Mouse (Mus musculus): ENCODE measurements at regions not wholly inside any gene's neighbourhood (a gene's known extent, or its start where the extent isn't known, plus 50 kb on each side); places are given as distances from the start of the nearest gene placed in this dataset.

DNA sequence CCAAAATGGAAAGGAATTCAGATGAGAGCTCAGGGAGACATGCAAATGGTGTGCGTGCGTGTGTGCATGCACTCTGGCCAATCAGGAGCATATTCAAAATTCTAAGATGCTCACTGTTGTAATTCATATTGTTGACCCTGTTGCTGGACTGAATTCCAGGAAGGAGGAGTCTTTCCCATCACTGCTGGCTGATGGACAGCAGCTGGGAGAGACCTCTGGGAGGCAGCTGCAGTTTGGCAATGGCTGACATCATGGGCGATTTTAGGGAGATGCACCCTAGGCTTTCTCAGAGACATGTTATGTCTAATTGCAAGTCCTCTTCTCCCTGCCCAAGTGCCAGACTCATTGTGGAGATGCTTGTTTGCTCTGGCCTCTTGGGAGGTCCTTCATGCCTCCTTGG lies 220.6 kb upstream of the Myocd start:
- DNase-seq = no peak

DNA sequence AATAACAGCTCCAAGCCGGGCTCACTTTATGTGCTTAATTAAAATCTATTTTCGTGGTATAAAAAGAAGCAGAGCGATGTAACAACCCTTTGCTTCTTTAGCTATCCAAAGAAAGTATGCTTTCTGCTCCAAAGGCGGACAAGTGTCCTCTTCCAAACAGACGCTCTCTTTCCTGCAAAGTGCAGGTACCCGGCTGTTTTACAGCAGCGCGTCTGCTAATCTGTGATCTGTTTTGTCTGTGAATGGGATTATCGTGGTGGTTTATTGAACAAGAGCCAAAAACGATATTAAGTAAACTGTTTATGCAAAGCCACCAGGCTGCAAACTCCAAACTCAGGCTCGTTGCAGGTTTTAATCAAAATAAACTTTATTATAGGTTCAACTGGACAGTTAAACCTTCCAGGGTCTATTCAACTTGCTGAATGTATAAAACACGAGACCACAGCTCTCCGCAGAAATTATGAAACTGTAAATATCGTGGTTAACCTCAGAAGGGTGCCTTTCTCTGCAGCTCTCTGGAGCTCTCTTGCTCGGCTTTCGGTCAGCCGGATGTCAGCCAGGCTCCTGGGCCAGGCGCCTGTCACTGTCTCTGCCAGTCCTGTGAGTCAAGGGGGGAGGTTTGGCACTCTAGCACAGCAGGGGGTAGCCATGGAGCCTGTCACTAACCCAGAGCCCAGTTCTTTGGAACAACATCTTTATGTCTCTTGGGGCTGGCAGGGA lies 206.2 kb upstream of the Myocd start:
- peak; percentile 73 for DNase-seq

DNA sequence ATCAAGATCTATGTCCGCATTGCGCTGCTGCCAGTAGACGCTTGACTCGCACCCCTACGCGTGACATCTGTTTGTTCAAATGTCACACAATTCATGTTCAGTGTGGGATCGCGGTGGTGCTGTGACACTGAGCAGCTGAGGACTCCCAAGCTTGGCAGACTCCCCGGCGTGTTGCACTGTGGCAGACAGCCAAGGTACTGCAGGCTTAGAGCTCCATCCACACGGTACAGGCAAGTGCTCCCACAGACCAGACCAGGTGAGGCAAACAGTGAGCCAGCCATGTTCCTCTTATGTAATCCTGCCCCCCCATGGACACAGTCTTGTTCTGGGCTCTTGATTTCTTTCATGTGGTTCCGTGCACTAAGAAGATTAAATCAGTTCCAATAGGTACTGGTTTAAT lies 205.5 kb upstream of the Myocd start:
- peak; percentile 87 for DNase-seq

DNA sequence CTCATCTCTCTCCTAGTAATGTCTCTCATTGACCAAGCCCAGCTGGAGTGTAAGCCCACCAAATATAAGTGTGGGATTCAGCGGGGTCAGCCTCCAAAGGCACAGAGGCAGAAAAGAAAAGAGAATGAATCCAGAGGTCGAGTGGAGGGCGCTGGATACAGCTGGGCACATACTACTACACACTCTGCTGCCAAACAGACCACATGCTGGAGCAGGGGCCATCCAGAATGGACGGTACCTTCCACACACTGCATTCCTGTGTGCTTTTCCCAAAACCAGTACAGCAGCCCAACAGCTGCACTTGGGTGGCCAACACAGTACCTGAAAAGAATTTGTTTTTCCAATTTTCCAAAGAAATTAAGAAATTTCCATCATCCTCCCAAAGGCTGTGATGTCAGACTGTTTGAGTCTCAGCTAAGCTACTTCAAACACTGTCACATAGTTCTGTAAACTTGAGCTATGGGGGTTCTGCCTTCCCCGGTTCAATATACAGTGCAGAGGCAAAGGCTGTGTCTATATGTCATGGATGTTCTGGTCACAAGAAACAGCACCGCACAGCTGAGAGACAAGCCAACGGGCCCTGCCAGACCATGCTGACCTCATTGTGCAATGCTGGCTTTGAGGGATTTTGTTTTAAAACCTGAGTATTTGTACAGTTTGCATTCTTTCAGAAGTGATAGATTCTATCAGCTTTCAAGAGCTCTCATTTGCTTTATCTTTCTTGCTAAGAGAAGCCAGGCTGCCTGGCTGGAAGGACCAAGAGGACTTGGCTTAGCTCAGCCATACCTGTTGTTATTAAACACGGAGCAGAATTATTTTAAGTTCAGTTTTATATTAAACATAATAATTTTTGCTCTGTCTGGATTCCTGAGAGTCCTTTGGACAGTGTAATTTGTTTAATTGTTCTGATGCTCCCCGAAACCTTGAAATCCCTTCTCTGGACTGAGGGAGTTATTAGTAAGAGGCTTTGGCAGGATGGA lies 200.3 kb upstream of the Myocd start:
- no peak for DNase-seq

DNA sequence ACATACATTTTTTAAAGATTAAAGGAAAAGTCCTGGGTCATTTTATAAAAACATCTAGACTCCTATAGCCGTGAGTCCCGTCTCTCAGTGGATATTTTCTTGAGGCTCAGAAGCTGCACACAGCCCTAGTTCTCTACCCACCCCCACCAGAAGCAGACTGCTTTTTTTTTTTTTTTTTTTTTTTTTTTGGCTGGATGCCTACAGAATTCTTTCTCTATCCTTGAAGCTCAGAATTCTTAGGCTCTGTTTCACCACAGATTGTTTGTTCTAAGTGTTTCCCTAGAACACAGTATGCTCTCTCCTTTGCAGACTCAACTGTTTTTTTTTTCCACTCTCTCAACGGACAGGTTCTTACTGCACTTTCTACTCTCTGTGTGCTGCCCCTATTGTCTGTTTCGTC lies 191.3 kb upstream of the Myocd start:
- DNase-seq = no peak

DNA sequence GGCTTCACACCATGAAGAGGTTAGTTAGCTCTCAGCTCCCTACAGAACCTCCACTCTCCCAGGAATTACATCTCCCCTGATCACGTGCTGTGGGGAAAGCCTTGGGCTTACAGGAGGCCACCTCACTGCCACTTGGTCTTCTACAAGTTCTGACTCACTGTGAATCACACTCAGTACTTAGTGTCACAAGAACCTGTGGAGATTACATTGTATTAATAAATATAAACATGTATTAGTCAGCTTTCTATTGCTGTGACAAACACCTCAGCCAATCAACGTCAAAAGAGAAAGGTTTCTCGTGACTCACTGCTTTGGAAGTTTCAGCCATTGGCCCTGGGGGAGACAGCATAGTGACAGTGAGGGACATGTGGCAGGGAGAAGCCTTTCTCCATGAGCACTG lies 178.6 kb upstream of the Myocd start:
- DNase-seq = no peak

DNA sequence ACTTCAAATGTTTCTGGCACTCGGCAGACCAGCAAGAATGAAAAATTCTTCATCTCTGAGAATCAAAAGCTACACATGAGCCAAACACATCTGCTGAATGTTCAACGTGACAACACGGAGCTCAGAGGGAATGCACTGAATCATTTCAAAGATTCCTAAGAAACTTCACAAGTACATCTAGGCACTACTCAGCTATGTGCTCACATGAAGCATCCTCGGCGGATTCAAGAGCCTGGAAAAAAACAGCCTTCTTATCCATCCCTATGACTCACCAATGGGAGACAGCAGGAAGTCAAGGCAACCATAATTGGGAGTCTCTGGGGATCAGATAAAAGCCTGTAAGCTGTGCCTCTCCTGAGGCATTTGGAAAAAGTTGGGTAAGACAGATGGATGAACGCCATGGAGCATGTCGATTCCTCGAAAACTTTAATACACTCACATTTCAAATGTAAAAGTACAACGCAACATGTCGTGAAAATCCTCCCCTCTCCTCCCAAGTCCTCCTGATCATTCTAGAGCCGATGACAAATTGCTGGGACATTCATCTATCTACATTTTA lies 173.8 kb upstream of the Myocd start:
- no peak for DNase-seq

DNA sequence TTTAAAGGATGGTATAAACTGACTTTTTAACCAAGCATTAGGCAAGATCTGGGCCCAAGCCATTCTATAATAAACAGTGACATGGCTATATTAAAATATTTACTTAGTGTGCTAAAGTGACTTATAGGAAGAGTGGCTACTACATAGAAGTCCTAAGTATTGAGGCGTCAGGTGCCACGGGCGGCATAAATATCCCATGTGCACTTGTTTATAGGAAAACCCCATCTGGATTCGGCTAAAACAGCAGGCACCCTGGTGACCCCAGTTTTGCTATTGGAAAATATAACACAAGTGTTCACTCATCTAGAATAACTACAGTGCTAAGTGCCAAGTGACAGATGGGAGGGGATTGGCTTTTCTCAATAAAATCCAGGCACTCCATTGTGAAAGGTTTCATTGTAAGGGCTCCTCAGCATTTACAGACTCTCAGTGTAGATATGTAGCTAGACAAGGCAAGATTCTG lies 165.9 kb upstream of the Myocd start:
- DNase-seq = peak; percentile 4

DNA sequence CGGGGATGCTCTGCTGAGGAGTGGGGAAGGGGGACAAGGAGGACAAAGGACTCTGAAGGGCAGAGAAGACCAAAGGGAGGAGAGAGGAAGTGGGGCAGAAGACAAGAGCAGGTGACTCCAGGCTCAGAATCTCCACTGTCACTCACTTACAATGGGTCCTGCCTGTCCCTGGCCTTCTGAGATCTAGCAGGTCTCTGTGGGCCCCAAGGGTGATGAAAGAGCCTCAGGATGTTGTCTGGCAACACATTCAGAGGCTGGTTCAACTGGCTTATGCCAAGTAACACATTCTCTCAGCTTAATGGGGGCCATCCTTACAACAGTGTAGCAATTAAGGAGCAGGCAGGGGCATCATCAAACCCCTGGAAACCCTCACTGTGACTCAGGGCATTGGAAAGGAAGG lies 152.1 kb upstream of the Myocd start:
- DNase-seq = no peak

DNA sequence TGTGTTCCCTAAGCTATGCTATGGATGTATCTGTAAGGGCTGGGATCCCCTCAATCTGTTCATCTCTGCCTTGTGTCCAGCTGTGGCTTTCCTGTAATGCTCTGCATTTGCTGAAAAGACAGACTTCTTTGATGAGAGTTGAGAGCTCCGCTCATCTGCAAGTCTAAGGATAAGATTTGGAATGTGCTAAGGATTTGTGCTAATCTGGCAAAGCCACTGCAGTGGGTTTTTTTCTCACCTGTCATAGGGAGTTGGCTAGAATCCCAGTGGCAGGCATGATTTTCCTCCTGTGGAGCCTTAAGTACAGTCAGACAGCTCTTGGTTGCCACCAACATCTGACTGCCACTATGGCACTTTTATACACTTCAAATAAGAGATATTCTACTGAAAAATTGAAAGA lies 138.8 kb upstream of the Myocd start:
- DNase-seq = no peak

DNA sequence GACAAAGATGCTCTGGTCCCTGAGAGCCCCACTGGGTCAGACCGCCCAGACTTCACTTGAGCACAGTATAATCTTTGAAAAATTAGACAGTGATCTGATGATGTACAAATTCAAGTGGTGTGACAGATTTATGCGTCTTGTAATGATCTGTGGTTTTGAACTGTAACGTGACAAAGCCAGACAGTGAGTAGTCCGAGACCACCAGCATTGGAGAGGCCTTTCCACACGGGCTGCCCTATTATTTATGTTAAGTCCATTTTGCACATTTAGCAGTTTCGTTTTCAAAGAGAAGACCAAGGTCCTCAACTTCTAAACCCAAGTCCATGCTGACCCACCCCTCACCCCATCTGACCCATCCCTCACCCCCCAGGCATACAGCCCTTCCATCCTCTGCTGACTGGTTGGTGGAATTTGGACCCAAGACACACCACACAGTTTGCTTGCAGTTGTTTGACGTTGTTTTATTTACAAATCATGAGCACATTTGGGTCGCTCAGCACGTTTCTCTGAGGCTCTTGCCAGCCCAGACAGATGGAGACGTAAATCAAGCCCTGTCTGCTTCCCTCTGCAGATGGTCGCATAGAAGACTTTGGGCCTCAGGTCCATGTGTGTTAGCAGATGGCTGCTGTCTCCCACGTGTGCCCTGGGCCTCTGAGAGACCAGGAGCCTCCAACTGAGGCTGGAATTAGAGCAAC lies 132.8 kb upstream of the Myocd start:
- peak; percentile 75 for DNase-seq

DNA sequence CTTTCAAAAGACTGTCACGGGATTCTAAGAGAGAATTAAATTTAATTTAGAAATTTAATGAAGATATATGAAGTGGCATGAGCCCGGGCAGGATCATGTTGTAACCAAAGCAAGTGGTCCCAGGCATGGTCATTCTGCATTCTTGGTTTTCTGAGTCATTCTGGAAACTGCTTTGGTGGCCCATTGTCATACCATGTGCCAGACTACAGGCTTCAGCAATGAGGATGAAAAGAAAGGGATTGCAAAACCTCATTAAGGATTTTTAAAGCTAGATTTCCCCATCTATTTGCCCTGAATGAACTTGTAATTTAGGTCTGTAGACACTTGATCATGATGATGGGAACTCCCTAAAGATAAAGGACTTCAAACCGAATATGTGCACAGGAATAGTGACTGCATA lies 119.4 kb upstream of the Myocd start:
- DNase-seq = no peak

DNA sequence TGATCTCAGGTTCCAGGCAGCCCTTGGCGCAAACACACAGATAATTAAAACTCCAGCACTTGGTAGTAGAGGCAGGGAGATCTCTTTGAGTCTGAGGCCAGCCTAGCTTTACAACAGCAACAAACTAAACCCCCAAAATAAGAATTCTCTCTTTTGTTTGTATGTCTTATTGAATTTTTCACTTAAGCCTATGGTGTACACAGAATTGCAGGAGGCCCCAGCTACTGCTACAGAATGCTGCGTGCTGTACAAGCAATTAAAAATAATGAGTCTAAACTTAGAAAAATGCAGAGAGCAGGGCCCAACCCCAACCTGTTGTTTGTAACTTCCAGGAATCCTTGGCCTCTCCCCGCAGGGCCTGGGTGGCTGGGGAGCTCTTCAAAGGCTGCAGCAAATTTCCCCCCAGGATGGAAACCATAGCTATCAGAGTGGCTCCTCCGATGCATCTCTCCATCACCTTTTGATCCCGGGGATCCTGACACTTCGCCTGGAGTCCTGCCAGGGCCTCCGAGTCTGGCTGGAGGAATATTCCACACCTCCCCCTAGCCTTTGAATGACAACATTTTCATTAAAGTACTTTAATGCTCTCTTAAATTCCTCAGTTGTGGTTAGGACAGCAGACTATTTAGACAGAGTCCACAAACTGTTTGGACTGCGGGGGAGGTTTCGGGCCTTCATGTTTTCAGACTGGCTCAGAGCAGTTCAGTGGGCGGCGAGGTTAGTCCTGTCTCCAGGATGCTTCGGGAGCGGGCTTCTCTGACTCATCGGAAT lies 116.7 kb upstream of the Myocd start:
- DNase-seq = no peak

DNA sequence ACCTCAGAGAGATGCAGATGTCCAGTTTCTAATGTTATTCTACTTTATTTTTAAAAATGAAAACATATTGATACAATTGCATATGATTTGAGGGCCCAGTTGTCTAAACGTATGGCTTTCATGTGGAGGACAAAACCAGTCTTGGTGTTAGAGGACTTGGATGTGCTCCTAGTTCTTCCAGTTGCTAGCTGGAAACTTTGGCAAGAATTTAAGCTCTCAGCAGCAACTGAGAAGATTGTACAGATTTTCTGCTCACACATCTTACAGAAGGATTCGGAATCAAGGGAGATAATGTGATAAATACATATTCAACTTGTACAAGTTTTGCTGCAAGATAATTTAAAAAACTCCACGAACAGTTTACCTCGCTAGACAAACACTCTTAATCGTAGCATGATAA lies 105.6 kb upstream of the Myocd start:
- no peak for DNase-seq

DNA sequence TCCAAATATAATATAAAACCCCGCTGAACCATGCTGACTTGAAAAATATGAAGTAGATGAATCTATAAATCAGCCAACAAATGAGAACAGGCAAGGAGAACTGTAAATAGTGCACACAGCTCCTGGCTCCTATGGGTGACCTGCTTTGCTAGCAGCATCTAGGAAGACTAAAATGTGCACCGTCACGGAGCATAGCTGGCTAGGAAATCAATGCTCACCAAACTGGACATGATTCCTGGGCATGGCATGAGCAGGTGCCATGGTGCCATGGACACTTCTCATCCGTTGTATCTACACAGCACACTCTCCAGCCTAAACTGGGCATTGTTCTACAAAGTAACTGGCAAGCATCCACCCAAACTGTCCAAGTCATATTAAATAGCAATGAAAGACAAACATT lies 103.3 kb upstream of the Myocd start:
- DNase-seq = no peak

DNA sequence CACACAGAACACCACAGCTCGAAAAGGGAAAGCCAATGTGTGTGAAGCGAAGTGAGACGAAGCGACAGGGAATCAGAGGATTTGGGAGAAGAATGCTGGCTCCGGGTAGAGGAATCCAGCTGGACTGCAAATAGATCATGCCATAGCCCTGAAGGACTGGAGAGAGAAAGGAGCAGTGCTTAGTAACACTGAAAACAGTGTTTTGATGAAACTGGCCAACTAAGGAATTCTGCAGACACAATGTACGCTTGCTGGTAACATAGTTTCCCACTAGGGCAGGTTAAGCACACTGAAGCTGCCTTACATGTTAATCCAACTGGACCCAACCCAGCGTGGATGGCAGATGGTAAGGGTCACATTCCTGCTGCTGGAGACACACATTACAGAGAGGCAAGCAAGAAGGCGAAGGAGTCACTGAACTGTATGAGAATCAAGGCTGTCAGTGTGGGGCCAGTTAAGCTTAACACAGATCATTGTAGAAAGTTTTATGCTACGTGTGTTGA lies 102.6 kb upstream of the Myocd start:
- DNase-seq = no peak

DNA sequence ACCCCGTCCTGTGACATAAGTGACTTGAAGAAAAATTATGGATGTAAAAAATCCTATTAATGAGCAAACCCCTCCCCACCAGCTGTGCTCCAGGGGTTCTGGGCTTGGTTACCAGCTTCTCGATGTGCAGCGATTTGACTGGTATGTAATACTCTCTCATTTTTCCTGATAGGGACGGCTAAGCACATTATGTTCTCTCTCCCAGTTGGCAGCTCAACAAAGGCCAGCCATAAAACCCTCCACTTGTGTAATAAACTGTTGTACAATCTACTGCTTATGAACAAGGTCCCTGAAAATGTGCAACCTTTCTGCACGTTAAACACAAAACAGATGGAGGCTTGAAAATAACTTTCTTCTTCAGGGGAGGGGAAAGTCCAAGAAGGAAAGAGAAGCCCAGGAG lies 98.0 kb upstream of the Myocd start:
- DNase-seq = no peak

DNA sequence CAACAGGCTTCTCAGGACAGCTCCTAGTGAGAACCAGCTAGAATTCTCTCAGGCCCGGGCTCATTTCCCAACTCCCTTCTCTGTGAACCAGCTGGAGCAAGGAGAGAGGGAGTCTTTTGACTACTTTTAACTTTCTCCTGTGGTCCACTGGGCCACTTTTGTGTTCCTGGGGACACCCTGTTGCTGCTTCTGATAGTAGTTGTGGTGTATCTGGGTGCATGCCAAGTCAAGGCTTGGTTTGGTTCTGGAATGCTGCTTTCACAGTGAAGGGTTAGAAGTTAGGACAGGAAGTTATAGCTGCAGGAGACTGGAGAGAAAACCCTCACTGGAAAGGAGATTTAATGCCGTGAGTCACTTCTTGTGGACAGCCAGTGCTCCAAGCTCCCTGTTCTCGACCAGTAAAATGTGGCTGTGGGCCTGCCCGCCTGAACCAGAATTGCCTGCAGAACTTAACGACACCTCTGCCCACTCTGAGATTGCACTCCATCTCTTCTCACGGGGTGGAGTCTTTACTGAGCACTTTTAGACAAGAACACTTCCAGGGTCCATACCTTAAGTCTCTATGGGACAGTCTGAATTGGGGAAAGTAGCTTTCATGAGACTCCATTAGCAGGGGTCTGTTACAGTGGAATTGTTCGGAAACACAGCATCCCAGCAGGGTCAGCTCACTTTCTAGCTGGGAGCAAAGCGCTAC lies 97.0 kb upstream of the Myocd start:
- no peak for DNase-seq

DNA sequence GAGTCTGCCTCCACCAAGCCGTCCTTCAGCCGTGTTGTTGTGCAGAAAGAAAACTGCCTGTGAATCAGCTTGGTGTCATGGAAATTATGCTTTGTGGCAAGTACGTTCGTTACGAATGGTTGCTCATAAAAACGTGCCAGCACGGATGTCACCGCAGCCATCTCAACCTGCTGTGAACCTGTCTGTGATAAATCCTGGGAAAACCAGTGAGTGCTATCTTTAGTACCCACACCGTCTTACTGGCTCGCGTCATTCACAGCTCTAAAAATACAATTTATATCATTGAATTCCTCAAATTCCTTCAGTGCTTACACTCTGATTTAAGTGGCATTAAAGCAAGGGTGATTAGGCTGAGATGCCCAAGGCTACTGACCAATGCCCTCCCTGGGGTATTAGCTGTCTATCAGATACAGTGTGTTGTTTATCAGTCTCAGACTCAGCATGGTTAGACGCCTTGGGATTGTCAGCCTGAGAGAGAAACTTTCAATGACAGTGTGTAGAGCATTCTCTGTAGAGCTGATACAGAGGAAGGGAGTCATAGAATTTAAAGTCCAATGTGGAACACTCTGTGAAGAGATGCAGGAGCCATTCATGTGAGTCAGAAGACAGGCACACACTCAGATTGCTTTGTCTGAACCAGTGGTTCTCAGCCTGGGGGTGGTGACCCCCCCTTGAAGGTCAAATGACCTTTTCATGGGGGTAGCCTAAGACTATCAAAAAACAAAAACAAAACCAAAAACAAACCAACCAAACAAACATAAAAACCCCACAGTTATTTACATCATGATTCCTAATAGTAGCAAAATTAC lies 96.2 kb upstream of the Myocd start:
- no peak for DNase-seq

DNA sequence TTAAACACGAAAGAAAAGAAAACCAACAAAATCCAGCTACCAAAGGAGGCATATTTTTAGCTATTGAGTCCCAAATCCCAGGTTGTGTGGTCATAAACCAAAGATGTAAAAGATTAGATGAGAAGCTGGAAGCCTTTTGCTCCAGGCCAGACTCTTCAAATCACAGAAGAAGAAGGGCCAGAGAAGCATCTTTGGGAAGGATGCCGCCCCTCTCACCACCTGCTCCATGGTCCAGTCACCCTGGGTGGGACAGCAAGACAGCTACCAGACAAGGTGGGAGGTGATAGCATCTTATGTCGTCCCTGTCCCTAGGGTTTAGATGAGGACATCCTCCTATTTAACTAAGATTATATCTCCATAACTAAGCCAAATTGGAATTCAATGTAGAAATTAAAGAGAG lies 95.1 kb upstream of the Myocd start:
- DNase-seq = no peak

DNA sequence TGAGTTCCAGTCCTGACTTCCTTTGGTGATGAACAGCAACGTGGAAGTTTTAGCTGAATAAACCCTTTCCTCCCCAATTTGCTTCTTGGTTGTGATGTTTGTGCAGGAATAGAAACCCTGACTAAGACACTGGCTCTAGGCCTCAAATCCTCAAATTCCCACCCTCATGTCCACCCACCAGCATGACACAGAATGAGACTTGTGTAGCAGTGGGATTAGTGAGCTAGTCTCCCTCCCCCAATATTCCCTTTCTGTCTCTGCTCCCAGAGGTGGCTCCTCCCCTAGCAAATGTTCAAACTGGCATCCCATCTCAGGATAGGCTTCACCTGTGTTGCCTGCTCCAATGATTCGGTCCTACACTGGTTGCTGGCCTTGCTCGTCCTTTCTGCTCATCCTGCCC lies 94.1 kb upstream of the Myocd start:
- no peak for DNase-seq

All from cerebellum, adult 11-12 months (tissue).